Mouse (Mus musculus): ENCODE results near the gene Asf1a. TPM values are rescaled to one million over a fixed set of nuclear protein-coding genes. Genes with fewer than 3 reads are reported as not detected.
A peak's percentile ranks its signal among the peaks of the same experiment; 100 is the strongest.
"Not testable (repeated sequence)": the region's sequence is repeated elsewhere in the genome, so short reads cannot be mapped to it uniquely, and the experiment has no call there.

The Asf1a gene
- polyA plus RNA-seq, 1 experiment from 2014 or later = 53.1 TPM

GRCm38 (mm10) chr10:53630339-53630738 is 33.8 kb downstream of the Asf1a start, which contains the start of gene Mcm9:
Gene Mcm9 (minus strand): TSS chr10:53630439.
- not testable (repeated sequence) for ATAC-seq; H3K27me3 ChIP-seq (replicated peaks; ENCODE audit: control insufficient read depth, insufficient read depth, low read length); H3K36me3 ChIP-seq (ENCODE audit: control insufficient read depth, insufficient read depth, low read length); H3K4me1 ChIP-seq (ENCODE audit: control insufficient read depth, insufficient read depth, low read depth, low read length); H3K9me3 ChIP-seq (ENCODE audit: control insufficient read depth, low read length)
- H3K4me3 ChIP-seq (ENCODE audit: low read length) = peak within 1 kb of the TSS; percentile 86
- peak within 1 kb of the TSS; percentile 89 for H3K27ac ChIP-seq (ENCODE audit: low read depth, low read length)
- 50% methylated on average over 10 of the region's 10 CpGs for WGBS
- peak within 1 kb of the TSS; percentile 55 for H3K4me2 ChIP-seq (ENCODE audit: low read length)
- peak within 1 kb of the TSS; percentile 81 for H3K9ac ChIP-seq (ENCODE audit: low read depth, low read length)

GRCm38 (mm10) chr10:53634160-53634559 is 37.6 kb downstream of the Asf1a start:
- H3K9ac ChIP-seq (ENCODE audit: low read depth, low read length) = no peak overlapping the region
- 84% methylated on average over 10 of the region's 10 CpGs for WGBS

GRCm38 (mm10) chr10:53635246-53635971 is 38.9 kb downstream of the Asf1a start:
- H3K27ac ChIP-seq (ENCODE audit: low read depth, low read length) = no peak overlapping the region
- WGBS = 84% methylated on average over 13 of the region's 13 CpGs
- no peak overlapping the region for H3K4me2 ChIP-seq (ENCODE audit: low read length)
- no peaks in the 10 kb centered on the region for H3K4me1 ChIP-seq (ENCODE audit: control insufficient read depth, insufficient read depth, low read depth, low read length)
- ATAC-seq = no peak
- no peak overlapping the region for H3K4me3 ChIP-seq (ENCODE audit: low read length)
- no peak overlapping the region for H3K9ac ChIP-seq (ENCODE audit: low read depth, low read length)
- no peaks in the 10 kb centered on the region for H3K9me3 ChIP-seq (ENCODE audit: control insufficient read depth, low read length)
- no peaks in the 10 kb centered on the region for H3K27me3 ChIP-seq (replicated peaks; ENCODE audit: control insufficient read depth, insufficient read depth, low read length)
- no peaks in the 10 kb centered on the region for H3K36me3 ChIP-seq (ENCODE audit: control insufficient read depth, insufficient read depth, low read length)

More at GRCm38 (mm10) chr10:53634160-53634559, 37.6 kb downstream of the Asf1a start:
- Histone ChIP-seq H3K27ac (ENCODE audit: low read depth, low read length) (no peak overlapping the region), H3K4me2 (ENCODE audit: low read length) (no peak overlapping the region), H3K9me3 (ENCODE audit: control insufficient read depth, low read length) (no peaks in the 10 kb centered on the region), H3K27me3 (replicated peaks; ENCODE audit: control insufficient read depth, insufficient read depth, low read length) (no peaks in the 10 kb centered on the region), H3K4me3 (ENCODE audit: low read length) (no peak overlapping the region), H3K4me1 (ENCODE audit: control insufficient read depth, insufficient read depth, low read depth, low read length) (no peaks in the 10 kb centered on the region), H3K36me3 (ENCODE audit: control insufficient read depth, insufficient read depth, low read length) (no peaks in the 10 kb centered on the region)
- ATAC-seq = no peak

- no peaks in the 10 kb centered on the region for H3K9me3 ChIP-seq (ENCODE audit: control insufficient read depth, low read length)
- H3K4me2 ChIP-seq (ENCODE audit: low read length) = no peak overlapping the region
- H3K27ac ChIP-seq (ENCODE audit: low read depth, low read length) = no peak overlapping the region
- ATAC-seq = peak; percentile 93
- no peak overlapping the region for H3K4me3 ChIP-seq (ENCODE audit: low read length)
- H3K27me3 ChIP-seq (replicated peaks; ENCODE audit: control insufficient read depth, insufficient read depth, low read length) = no peaks in the 10 kb centered on the region
- H3K4me1 ChIP-seq (ENCODE audit: control insufficient read depth, insufficient read depth, low read depth, low read length) = no peaks in the 10 kb centered on the region
- no peak overlapping the region for H3K9ac ChIP-seq (ENCODE audit: low read depth, low read length)
- H3K36me3 ChIP-seq (ENCODE audit: control insufficient read depth, insufficient read depth, low read length) = no peaks in the 10 kb centered on the region; the same call in 1 of the 2 replicates
These were observed 45.0 kb downstream of the Asf1a start for GRCm38 (mm10) chr10:53641507-53641906.

- no peak overlapping the region for H3K4me2 ChIP-seq (ENCODE audit: low read length)
- WGBS = 79% methylated on average over 2 of the region's 2 CpGs
- ATAC-seq = no peak
- no peak overlapping the region for H3K27ac ChIP-seq (ENCODE audit: low read depth, low read length)
- no peaks in the 10 kb centered on the region for H3K9me3 ChIP-seq (ENCODE audit: control insufficient read depth, low read length)
- H3K4me3 ChIP-seq (ENCODE audit: low read length) = no peak overlapping the region
- peaks cover 4% of the 10 kb centered on the region for H3K36me3 ChIP-seq (ENCODE audit: control insufficient read depth, insufficient read depth, low read length)
- no peaks in the 10 kb centered on the region for H3K4me1 ChIP-seq (ENCODE audit: control insufficient read depth, insufficient read depth, low read depth, low read length)
- H3K9ac ChIP-seq (ENCODE audit: low read depth, low read length) = no peak overlapping the region
- no peaks in the 10 kb centered on the region for H3K27me3 ChIP-seq (replicated peaks; ENCODE audit: control insufficient read depth, insufficient read depth, low read length)
These were observed 54.1 kb downstream of the Asf1a start for GRCm38 (mm10) chr10:53650683-53651082.

- not testable (repeated sequence) for H3K36me3 ChIP-seq (ENCODE audit: control insufficient read depth, insufficient read depth, low read length); H3K4me3 ChIP-seq (ENCODE audit: low read length); ATAC-seq; H3K4me1 ChIP-seq (ENCODE audit: control insufficient read depth, insufficient read depth, low read depth, low read length); H3K27ac ChIP-seq (ENCODE audit: low read depth, low read length); H3K27me3 ChIP-seq (replicated peaks; ENCODE audit: control insufficient read depth, insufficient read depth, low read length); H3K9ac ChIP-seq (ENCODE audit: low read depth, low read length); H3K4me2 ChIP-seq (ENCODE audit: low read length); H3K9me3 ChIP-seq (ENCODE audit: control insufficient read depth, low read length)
- WGBS = 82% methylated on average over 5 of the region's 5 CpGs
These were observed 57.7 kb downstream of the Asf1a start for GRCm38 (mm10) chr10:53654239-53654638.

Other genes with a start within 250 kb of the Asf1a start
- gene Cep85l, start 216.8 kb upstream of the Asf1a start, polyA plus RNA-seq (2015; fragmentation: Nextera tagmentation; extraction: Ambion mirVana) = 3.9 and 4.4 TPM in 2 replicates
- gene Mcm9, start 33.7 kb downstream of the Asf1a start, polyA plus RNA-seq (2015; fragmentation: Nextera tagmentation; extraction: Ambion mirVana) = 5.9 and 6.0 TPM in 2 replicates
- gene Fam184a, start 154.4 kb downstream of the Asf1a start, polyA plus RNA-seq (2015; fragmentation: Nextera tagmentation; extraction: Ambion mirVana) = 13.3 and 14.5 TPM in 2 replicates

Data from hindbrain, embryonic 16.5 days (tissue).